In genomic region chr2:139637861-139638260, GRCm38 (mm10) we compare ENCODE assay signal across 34 mouse cellular contexts. TPM values are rescaled to one million over a fixed set of nuclear protein-coding genes. Genes with fewer than 3 reads are reported as not detected.
A peak's percentile ranks its signal among the peaks of the same experiment; 100 is the strongest.
DNase-seq lines count a peak whose midpoint lies in the region; ATAC-seq and TF ChIP-seq lines count a peak whose summit lies in the region.
"Had no signal": no experiment of that assay in that cellular context is flagged by ENCODE, and none has a peak within 500 bp of the region (broad histone marks: within the 10 kb centered on the region; RNA-seq: fewer than 3 reads in every experiment).

No protein-coding gene starts in this region.

- no peak overlapping the region for H3K9ac ChIP-seq in lung, postnatal 0 days (replicated peaks; ENCODE audit: low read depth)
- H3K9ac ChIP-seq in neural tube, embryonic 15.5 days (replicated peaks) = no peak overlapping the region
- H3K9ac ChIP-seq: embryonic facial prominence, embryonic 13.5 days; forebrain, embryonic 15.5 days; heart, embryonic 12.5 days; hindbrain, embryonic 13.5 days; limb, embryonic 15.5 days; liver, embryonic 13.5 days; lung, embryonic 15.5 days; midbrain, embryonic 15.5 days had no signal

- TF ChIP-seq CTCF in lung, postnatal 0 days (IDR thresholded peaks at IDR 0.05) = no peak
- TF ChIP-seq CTCF in lung, adult 2 months (IDR thresholded peaks at IDR 0.05; ENCODE audit: insufficient read depth, low read length) = no peak

- H3K9me3 ChIP-seq in lung, postnatal 0 days (ENCODE audit: low read length) = no peaks in the 10 kb centered on the region
- no peaks in the 10 kb centered on the region for H3K9me3 ChIP-seq in neural tube, embryonic 15.5 days (replicated peaks)
- H3K9me3 ChIP-seq: embryonic facial prominence, embryonic 13.5 days; forebrain, embryonic 10.5 days; forebrain, embryonic 15.5 days; heart, embryonic 12.5 days; hindbrain, embryonic 13.5 days; limb, embryonic 10.5 days; limb, embryonic 15.5 days; liver, embryonic 13.5 days; lung, embryonic 15.5 days; megakaryocyte, embryonic 14.5 days; midbrain, embryonic 15.5 days had no signal

- no peaks in the 10 kb centered on the region for H3K27me3 ChIP-seq in lung, postnatal 0 days (replicated peaks; ENCODE audit: insufficient read depth, low read length)
- no peaks in the 10 kb centered on the region for H3K27me3 ChIP-seq in neural tube, embryonic 15.5 days (replicated peaks)
- H3K27me3 ChIP-seq: embryonic facial prominence, embryonic 13.5 days; forebrain, embryonic 15.5 days; heart, embryonic 12.5 days; hindbrain, embryonic 13.5 days; limb, embryonic 15.5 days; liver, embryonic 13.5 days; lung, embryonic 15.5 days; megakaryocyte, embryonic 14.5 days; midbrain, embryonic 15.5 days had no signal

- WGBS in lung, postnatal 0 days = 16% methylated on average over 2 of the region's 2 CpGs
- WGBS in lung, adult 2 months = 22% methylated on average over 2 of the region's 2 CpGs
- 46% methylated on average over 2 of the region's 2 CpGs for WGBS in neural tube, embryonic 15.5 days

- H3K4me3 ChIP-seq in lung, postnatal 0 days (ENCODE audit: low read depth, low read length) = no peak overlapping the region
- H3K4me3 ChIP-seq in lung, adult 2 months (replicated peaks; ENCODE audit: extremely low read depth, low read depth, low read length) = no peak overlapping the region
- H3K4me3 ChIP-seq in neural tube, embryonic 15.5 days (replicated peaks) = no peak overlapping the region
- H3K4me3 ChIP-seq: embryonic facial prominence, embryonic 13.5 days; forebrain, embryonic 10.5 days; forebrain, embryonic 15.5 days; gastrocnemius, adult 2 months; heart, adult 2 months; heart, embryonic 12.5 days; hindbrain, embryonic 13.5 days; limb, embryonic 10.5 days; limb, embryonic 15.5 days; liver, embryonic 13.5 days; lung, embryonic 15.5 days; megakaryocyte, embryonic 14.5 days; midbrain, embryonic 15.5 days had no signal

- no peaks in the 10 kb centered on the region for H3K36me3 ChIP-seq in lung, postnatal 0 days (ENCODE audit: insufficient read depth, low read length)
- H3K36me3 ChIP-seq in neural tube, embryonic 15.5 days = no peaks in the 10 kb centered on the region
- H3K36me3 ChIP-seq: embryonic facial prominence, embryonic 13.5 days; forebrain, embryonic 10.5 days; forebrain, embryonic 15.5 days; heart, embryonic 12.5 days; hindbrain, embryonic 13.5 days; limb, embryonic 10.5 days; limb, embryonic 15.5 days; liver, embryonic 13.5 days; lung, embryonic 15.5 days; midbrain, embryonic 15.5 days had no signal

- DNase-seq in adrenal gland, adult 2 months = peak; percentile 25
- DNase-seq in adrenal gland, postnatal 4 days (ENCODE audit: low spot score in 2 of 2) = no peak
- no peak for DNase-seq in lung, postnatal 0 days (ENCODE audit: low spot score)
- no peak for DNase-seq in lung, adult 2 months
- DNase-seq in adrenal gland, postnatal 14 days = peak; percentile 20
- DNase-seq in lung, postnatal 25 days (ENCODE audit: low spot score) = peak; percentile 28
- DNase-seq in cerebellum, adult 11-12 months = no peak
- DNase-seq: cerebellum, adult 18-20 months; cerebellum, postnatal 14 days; gastrocnemius, adult 2 months; gastrocnemius, postnatal 36 days; heart, adult 2 months; heart, postnatal 4 days; kidney, adult 9 months; kidney, postnatal 10 days; layer of hippocampus, postnatal 36 days; liver, embryonic 13.5 days; right cerebral cortex, adult 18-20 months; spleen, adult 18-20 months; thymus, postnatal 25 days had no signal

- no peak for TF ChIP-seq POLR2A in lung, adult 2 months (IDR thresholded peaks at IDR 0.05; ENCODE audit: borderline replicate concordance, extremely low read depth, low read depth, low read length)

- no peak for TF ChIP-seq EP300 in lung, postnatal 0 days (IDR thresholded peaks at IDR 0.05)

- H3K4me2 ChIP-seq in lung, postnatal 0 days (replicated peaks; ENCODE audit: low read depth, low read length) = no peak overlapping the region
- H3K4me2 ChIP-seq in neural tube, embryonic 15.5 days = no peak overlapping the region
- H3K4me2 ChIP-seq: embryonic facial prominence, embryonic 13.5 days; forebrain, embryonic 15.5 days; heart, embryonic 12.5 days; hindbrain, embryonic 13.5 days; limb, embryonic 15.5 days; liver, embryonic 13.5 days; lung, embryonic 15.5 days; midbrain, embryonic 15.5 days had no signal

- H3K4me1 ChIP-seq in lung, postnatal 0 days (ENCODE audit: insufficient read depth, low read depth, low read length) = no peaks in the 10 kb centered on the region
- H3K4me1 ChIP-seq in lung, adult 2 months (ENCODE audit: control insufficient read depth, insufficient read depth, low read length) = no peaks in the 10 kb centered on the region; the same call in none of the 2 replicates
- no peaks in the 10 kb centered on the region for H3K4me1 ChIP-seq in neural tube, embryonic 15.5 days
- H3K4me1 ChIP-seq: forebrain, embryonic 10.5 days; forebrain, embryonic 15.5 days; hindbrain, embryonic 13.5 days; limb, embryonic 15.5 days; liver, embryonic 13.5 days; megakaryocyte, embryonic 14.5 days; midbrain, embryonic 15.5 days had no signal

- ATAC-seq in lung, postnatal 0 days = peak; percentile 41; the same call in 1 of the 2 replicates
- no peak for ATAC-seq in neural tube, embryonic 15.5 days (ENCODE audit: low FRiP score)
- ATAC-seq: forebrain, embryonic 15.5 days; intestine, postnatal 0 days; midbrain, embryonic 15.5 days had no signal

- no peak overlapping the region for H3K27ac ChIP-seq in lung, postnatal 0 days (ENCODE audit: low read length)
- H3K27ac ChIP-seq in neural tube, embryonic 15.5 days (replicated peaks) = no peak overlapping the region
- H3K27ac ChIP-seq: embryonic facial prominence, embryonic 13.5 days; forebrain, embryonic 10.5 days; forebrain, embryonic 15.5 days; gastrocnemius, adult 2 months; heart, adult 2 months; hindbrain, embryonic 13.5 days; limb, embryonic 10.5 days; limb, embryonic 15.5 days; liver, embryonic 13.5 days; lung, embryonic 15.5 days; midbrain, embryonic 15.5 days had no signal

RNA-seq across cellular contexts. Expression of gene Ism1, which starts 40.1 kb away (rescaled TPM):
- 10 to 100 TPM; 26.0 to 30.1 TPM for total RNA-seq in adrenal gland, adult 2 months (2021)
- 19.1 and 22.0 TPM in 2 replicates for polyA plus RNA-seq in adrenal gland, adult 2 months (2012; rRNA removed)
- total RNA-seq in adrenal gland, postnatal 4 days (2021) = 10 to 100 TPM; 28.5 to 38.9 TPM
- polyA plus RNA-seq in lung, postnatal 0 days (2015; fragmentation: Nextera tagmentation; extraction: Ambion mirVana) = 14.5 and 15.1 TPM in 2 replicates
- polyA plus RNA-seq in lung, adult 2 months (2012; rRNA removed) = 40.4 and 57.4 TPM in 2 replicates
- total RNA-seq in adrenal gland, postnatal 14 days (2021) = 35.5 and 37.0 TPM in 2 replicates
- 0.88 and 1.0 TPM in 2 replicates for polyA plus RNA-seq in neural tube, embryonic 15.5 days (2015; fragmentation: Nextera tagmentation; extraction: Ambion mirVana)
- total RNA-seq: MEL; neutrophil, adult 5-6 weeks had no signal
- polyA plus RNA-seq: liver, embryonic 13.5 days had no signal

Comparison
In these comparisons a context has a peak if more than half of its experiments do, and no peak if none do; other contexts are left out.
1. DNase-seq: peak in adrenal gland, adult 2 months (single experiment), adrenal gland, postnatal 14 days (single experiment) and lung, postnatal 25 days (single experiment); none in adrenal gland, postnatal 4 days (0 of 2), lung, postnatal 0 days (single experiment), lung, adult 2 months (single experiment) and cerebellum, adult 11-12 months (single experiment).